Mouse (Mus musculus) erythroblast, embryonic 14.5 days (primary cell): ENCODE measurements around the gene Brcc3. TPM values are rescaled to one million over a fixed set of nuclear protein-coding genes. Genes with fewer than 3 reads are reported as not detected.
A peak's percentile ranks its signal among the peaks of the same experiment; 100 is the strongest.

ENCODE experiments used
- H3K27me3 ChIP-seq: 2 replicates; pipeline ENCODE4 v1.6.1; 2012; ENCODE audit warnings: inconsistent platforms; ENCODE audit not compliant: control insufficient read depth
- H3K36me3 ChIP-seq: 2 replicates; pipeline ENCODE4 v1.6.1; 2012; ENCODE audit warnings: mild to moderate bottlenecking, inconsistent platforms; ENCODE audit not compliant: control insufficient read depth
- H3K4me1 ChIP-seq: 2 replicates; pipeline ENCODE4 v1.6.1; 2012; ENCODE audit warnings: inconsistent platforms; ENCODE audit not compliant: control insufficient read depth
- H3K4me3 ChIP-seq: replicated peaks from 2 replicates; pipeline ENCODE3; 2012; ENCODE audit warnings: moderate library complexity, mild to moderate bottlenecking, inconsistent platforms
- H3K9me3 ChIP-seq: 2 replicates; pipeline ENCODE4 v1.6.1; 2012; ENCODE audit warnings: low read length, inconsistent platforms, mixed read lengths; ENCODE audit not compliant: control insufficient read depth
- GATA1 ChIP-seq: IDR thresholded peaks from 2 replicates; pipeline ENCODE4 v1.6.1; 2012; ENCODE audit warnings: low read length, inconsistent platforms, mixed read lengths
- TAL1 ChIP-seq: IDR thresholded peaks from 3 replicates; pipeline ENCODE4 v1.6.1; 2012; ENCODE audit warnings: low read length, inconsistent platforms, mixed read lengths
- polyA plus RNA-seq: library from polyadenylated mRNA; stranded (reverse); fragments of >175 nt; gene quantifications from 2 replicates; pipeline ENCODE4 v1.2.3, GENCODE M21; 2012

Brcc3 gene
- polyA plus RNA-seq, result 0.15 and 0.52 TPM in 2 replicates

DNA sequence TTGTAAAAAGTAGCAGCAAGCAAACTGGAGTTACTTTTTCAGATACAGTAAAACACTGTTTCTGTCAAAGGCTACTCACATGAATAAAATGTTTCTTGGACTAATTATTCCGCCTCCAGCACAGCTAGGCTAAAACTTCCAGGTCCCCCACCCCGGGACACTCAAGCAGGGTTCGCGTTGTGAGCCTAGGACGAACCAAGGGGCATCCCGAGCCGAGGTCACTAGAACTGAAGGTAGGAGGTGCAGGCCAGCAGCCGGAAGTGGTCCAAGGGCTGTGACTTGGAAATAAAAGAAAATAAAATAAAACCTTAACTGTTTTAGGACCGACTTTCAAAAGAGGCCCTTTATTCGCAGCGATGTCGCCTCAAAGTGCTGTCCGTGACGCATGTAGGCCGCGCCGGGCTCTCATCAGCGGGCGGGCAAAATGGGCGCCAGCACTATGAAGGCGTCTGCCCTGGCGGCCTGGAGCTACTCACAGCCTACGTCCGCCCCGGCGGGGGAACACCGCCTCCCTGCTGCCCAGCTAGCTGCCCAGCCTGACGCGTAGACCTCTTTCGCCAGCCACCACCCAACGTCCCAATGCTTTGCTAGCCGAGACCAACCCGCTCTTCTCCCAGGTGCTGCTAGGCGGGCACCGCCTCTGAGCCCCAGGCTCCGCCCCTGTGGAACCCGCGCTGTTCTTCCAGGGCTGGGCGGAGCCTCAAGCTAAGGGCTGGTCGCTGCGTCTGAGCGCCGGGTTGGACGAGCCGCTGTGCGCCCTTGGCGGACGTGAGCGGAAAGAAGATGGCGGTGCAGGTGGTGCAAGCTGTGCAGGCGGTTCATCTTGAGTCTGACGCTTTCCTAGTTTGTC lies at the start of gene Brcc3, which contains the start of the genes Cmc4 and Mtcp1:
Gene Brcc3 (plus strand): TSS at position 693 of the 850 bp plus-strand sequence.
Gene Cmc4 (minus strand): TSS at position 649 of the 850 bp plus-strand sequence.
Gene Mtcp1 (minus strand): TSS at position 653 of the 850 bp plus-strand sequence.
- H3K4me3 ChIP-seq, result peak within 1 kb of the TSS; percentile 83
- H3K4me1 ChIP-seq, result peaks cover 13% of the 10 kb centered on the region
- peaks cover 4% of the 10 kb centered on the region; the same call in 1 of the 2 replicates for H3K9me3 ChIP-seq
- H3K36me3 ChIP-seq, result peaks cover 17% of the 10 kb centered on the region
- peaks cover 6% of the 10 kb centered on the region for H3K27me3 ChIP-seq
- TF ChIP-seq GATA1 (no peak), TAL1 (no peak)

DNA sequence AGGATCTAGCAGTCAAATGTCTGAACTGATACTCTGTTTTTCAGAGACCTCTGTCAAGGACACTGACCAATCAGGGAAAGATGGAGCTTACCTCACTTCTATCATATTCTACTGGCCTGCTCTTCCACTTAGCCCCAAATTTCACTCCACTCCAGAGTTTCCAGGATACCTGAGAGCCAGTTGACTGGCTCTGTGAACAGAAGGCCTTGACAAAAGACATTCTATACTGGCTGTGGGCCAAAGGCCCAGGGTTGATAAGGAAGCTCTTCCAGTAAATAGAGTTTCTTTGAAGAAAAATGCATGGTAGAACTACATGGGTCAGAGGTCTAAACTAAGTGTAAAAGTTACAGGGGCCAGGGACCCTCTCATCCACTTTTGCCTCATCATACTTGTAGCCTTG lies 46.2 kb upstream of the Brcc3 start:
- Histone ChIP-seq H3K36me3 (no peaks in the 10 kb centered on the region), H3K27me3 (no peaks in the 10 kb centered on the region), H3K4me1 (no peaks in the 10 kb centered on the region), H3K4me3 (no peak overlapping the region), H3K9me3 (no peaks in the 10 kb centered on the region)
- TF ChIP-seq GATA1 (no peak), TAL1 (no peak)

- Histone ChIP-seq H3K9me3 (no peaks in the 10 kb centered on the region), H3K4me1 (no peaks in the 10 kb centered on the region), H3K27me3 (no peaks in the 10 kb centered on the region), H3K36me3 (no peaks in the 10 kb centered on the region), H3K4me3 (no peak overlapping the region)
- TF ChIP-seq GATA1 (no peak), TAL1 (no peak)
These were observed 43.6 kb upstream of the Brcc3 start for GRCm38 (mm10) chrX:75372666-75373425.

- H3K36me3 ChIP-seq, result no peaks in the 10 kb centered on the region
- TF ChIP-seq GATA1 (no peak), TAL1 (no peak)
- no peaks in the 10 kb centered on the region for H3K4me1 ChIP-seq
These were observed 39.6 kb upstream of the Brcc3 start for GRCm38 (mm10) chrX:75376815-75377214.

GRCm38 (mm10) chrX:75381176-75381575 lies 35.3 kb upstream of the Brcc3 start:
- no peaks in the 10 kb centered on the region for H3K9me3 ChIP-seq
- TF ChIP-seq GATA1 (no peak), TAL1 (no peak)
- H3K4me1 ChIP-seq, result peaks cover 6% of the 10 kb centered on the region
- no peak overlapping the region for H3K4me3 ChIP-seq
- H3K36me3 ChIP-seq, result no peaks in the 10 kb centered on the region
- H3K27me3 ChIP-seq, result no peaks in the 10 kb centered on the region

More at GRCm38 (mm10) chrX:75376815-75377214, 39.6 kb upstream of the Brcc3 start:
- no peak overlapping the region for H3K4me3 ChIP-seq
- no peaks in the 10 kb centered on the region for H3K9me3 ChIP-seq
- H3K27me3 ChIP-seq, result no peaks in the 10 kb centered on the region

- no peaks in the 10 kb centered on the region for H3K36me3 ChIP-seq
- H3K9me3 ChIP-seq, result no peaks in the 10 kb centered on the region
- no peaks in the 10 kb centered on the region for H3K27me3 ChIP-seq
- H3K4me1 ChIP-seq, result peaks cover 6% of the 10 kb centered on the region
- peak overlapping the region; percentile 74 for H3K4me3 ChIP-seq
- no peak for TF ChIP-seq GATA1
- no peak for TF ChIP-seq TAL1
These were observed 34.7 kb upstream of the Brcc3 start for GRCm38 (mm10) chrX:75381699-75382098.

- Histone ChIP-seq H3K9me3 (no peaks in the 10 kb centered on the region), H3K4me3 (peak within 1 kb of the TSS; percentile 74), H3K27me3 (no peaks in the 10 kb centered on the region), H3K4me1 (peaks cover 6% of the 10 kb centered on the region), H3K36me3 (peaks cover 4% of the 10 kb centered on the region)
- TF ChIP-seq TAL1 (no peak), GATA1 (no peak)
These were observed 34.1 kb upstream of the Brcc3 start, which contains the start of the genes Fundc2 and F8 for GRCm38 (mm10) chrX:75382195-75382771. Fundc2 (plus strand) TSS chrX:75382399. F8 (minus strand) TSS chrX:75382615.

DNA sequence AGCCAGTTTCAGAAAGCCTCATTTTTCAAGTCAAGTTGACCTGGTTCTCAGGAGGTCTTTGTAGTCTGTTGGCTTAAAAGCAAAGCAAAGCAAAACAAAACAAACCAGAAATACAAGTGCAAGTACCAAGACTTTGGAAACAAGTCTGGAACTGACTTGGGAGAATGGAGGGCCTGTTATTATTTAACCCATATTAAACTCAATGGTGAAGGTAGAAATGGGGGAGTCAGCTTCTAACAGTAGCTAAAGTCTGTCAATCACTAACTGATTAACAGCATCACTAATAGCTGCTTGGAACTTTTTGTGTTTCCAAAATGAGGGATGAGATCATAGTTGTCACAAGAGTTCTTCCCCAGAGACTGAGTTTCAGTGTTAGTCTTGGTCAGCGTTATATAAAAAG lies 17.0 kb upstream of the Brcc3 start:
- no peak overlapping the region for H3K4me3 ChIP-seq
- peaks cover 22% of the 10 kb centered on the region for H3K4me1 ChIP-seq
- no peaks in the 10 kb centered on the region for H3K27me3 ChIP-seq
- no peaks in the 10 kb centered on the region for H3K9me3 ChIP-seq
- TF ChIP-seq TAL1, result no peak
- no peak for TF ChIP-seq GATA1
- H3K36me3 ChIP-seq, result peaks cover 22% of the 10 kb centered on the region
